Mouse (Mus musculus) bone marrow, adult 2 months (tissue): ENCODE measurements around the gene Actg1. TPM values are rescaled to one million over a fixed set of nuclear protein-coding genes. Genes with fewer than 3 reads are reported as not detected.
A peak's percentile ranks its signal among the peaks of the same experiment; 100 is the strongest.

ENCODE experiments used
- H3K27ac ChIP-seq: fragments of 200-500 bp; 2 replicates; pipeline ENCODE4 v1.5.1; 2012; ENCODE audit warnings: low read depth, mild to moderate bottlenecking, control low read depth, inconsistent platforms, low read length; ENCODE audit not compliant: control insufficient read depth, poor library complexity, insufficient read depth
- H3K4me1 ChIP-seq: fragments of 200-500 bp; 2 replicates; pipeline ENCODE4 v1.6.1; 2011; ENCODE audit warnings: low read length; ENCODE audit not compliant: control insufficient read depth, insufficient read depth
- H3K4me3 ChIP-seq: fragments of 200-500 bp; replicated peaks from 2 replicates; pipeline ENCODE3; 2011; ENCODE audit warnings: mild to moderate bottlenecking, low read depth, low read length, control low read depth; ENCODE audit not compliant: control insufficient read depth
- CTCF ChIP-seq: fragments of 200-500 bp; IDR thresholded peaks from 2 replicates; pipeline ENCODE4 v1.5.1; 2011; ENCODE audit warnings: low read length, control low read depth; ENCODE audit not compliant: control insufficient read depth, insufficient read depth
- POLR2A ChIP-seq: fragments of 200-500 bp; IDR thresholded peaks from 2 replicates; pipeline ENCODE4 v1.6.1; 2011; ENCODE audit warnings: low read depth, mild to moderate bottlenecking, control low read depth, low read length, borderline replicate concordance; ENCODE audit not compliant: control insufficient read depth
- WGBS: fragments of 180-500 bp; shearing (Covaris S2); methylation state at CpG from one replicate; pipeline ENCODE4 v1.1.7; 2018; 5-methylcytosine and 5-hydroxymethylcytosine counted together
- polyA plus RNA-seq: library from polyadenylated mRNA; stranded (reverse); fragments of >200 nt; gene quantifications from 2 replicates; pipeline ENCODE4 v1.2.4, GENCODE M21; 2011; ENCODE audit warnings: low replicate concordance; ENCODE audit not compliant: missing spikeins, insufficient read depth, insufficient read length

Gene Actg1
- polyA plus RNA-seq, 1 experiment: 760 TPM

- peak; percentile 83 for TF ChIP-seq CTCF
- TF ChIP-seq POLR2A: peak; percentile 24; the same call in 1 of the 2 replicates
- H3K4me1 ChIP-seq: no peaks in the 10 kb centered on the region; the same call in 1 of the 2 replicates
- no peak overlapping the region for H3K4me3 ChIP-seq
- 48% methylated on average over 8 of the region's 8 CpGs for WGBS
- no peak overlapping the region for H3K27ac ChIP-seq
Observed at GRCm38 (mm10) chr11:120369656-120370055, 21.3 kb upstream of the Actg1 start.

GRCm38 (mm10) chr11:120366443-120367027, 18.2 kb upstream of the Actg1 start:
- no peaks in the 10 kb centered on the region; the same call in 1 of the 2 replicates for H3K4me1 ChIP-seq

GRCm38 (mm10) chr11:120362891-120363290, 14.5 kb upstream of the Actg1 start:
- H3K4me3 ChIP-seq: no peak overlapping the region
- H3K4me1 ChIP-seq: no peaks in the 10 kb centered on the region; the same call in 1 of the 2 replicates
- WGBS: 77% methylated on average over 6 of the region's 6 CpGs
- TF ChIP-seq POLR2A (no peak), CTCF (no peak)
- no peak overlapping the region for H3K27ac ChIP-seq

More at GRCm38 (mm10) chr11:120366443-120367027, 18.2 kb upstream of the Actg1 start:
- H3K4me3 ChIP-seq: no peak overlapping the region
- WGBS: 44% methylated on average over 7 of the region's 7 CpGs
- no peak overlapping the region for H3K27ac ChIP-seq
- TF ChIP-seq POLR2A: no peak
- no peak for TF ChIP-seq CTCF

- no peak for TF ChIP-seq POLR2A
- TF ChIP-seq CTCF: no peak
- Histone ChIP-seq H3K4me3 (no peak within 1 kb of the TSS), H3K4me1 (no peaks in the 10 kb centered on the region; the same call in 1 of the 2 replicates), H3K27ac (no peak within 1 kb of the TSS)
- WGBS: 92% methylated on average over 10 of the region's 10 CpGs
Observed at GRCm38 (mm10) chr11:120361295-120361694, 13.0 kb upstream of the Actg1 start, which contains the start of gene Fscn2. Gene Fscn2 (plus strand): TSS chr11:120361534.

GRCm38 (mm10) chr11:120360755-120361154, 12.4 kb upstream of the Actg1 start:
- H3K4me1 ChIP-seq: no peaks in the 10 kb centered on the region; the same call in 1 of the 2 replicates
- no peak for TF ChIP-seq POLR2A
- TF ChIP-seq CTCF: no peak
- 87% methylated on average over 5 of the region's 5 CpGs for WGBS

GRCm38 (mm10) chr11:120360062-120360461, 11.7 kb upstream of the Actg1 start:
- no peak overlapping the region for H3K27ac ChIP-seq
- WGBS: 20% methylated on average over 8 of the region's 8 CpGs
- TF ChIP-seq CTCF: no peak
- TF ChIP-seq POLR2A: no peak
- H3K4me3 ChIP-seq: no peak overlapping the region
- H3K4me1 ChIP-seq: no peaks in the 10 kb centered on the region; the same call in 1 of the 2 replicates

More at GRCm38 (mm10) chr11:120360755-120361154, 12.4 kb upstream of the Actg1 start:
- Histone ChIP-seq H3K4me3 (no peak overlapping the region), H3K27ac (no peak overlapping the region)

- H3K4me3 ChIP-seq: no peak overlapping the region
- TF ChIP-seq POLR2A (no peak), CTCF (no peak)
Observed at GRCm38 (mm10) chr11:120359391-120359790, 11.0 kb upstream of the Actg1 start.

GRCm38 (mm10) chr11:120357791-120358401, 9.6 kb upstream of the Actg1 start:
- 15% methylated on average over 10 of the region's 10 CpGs for WGBS
- TF ChIP-seq CTCF (0 out of 2 replicates have a peak, but pooled peaks have one; percentile 0), POLR2A (no peak)
- Histone ChIP-seq H3K27ac (peak overlapping the region; percentile 26), H3K4me1 (peaks cover 5% of the 10 kb centered on the region; the same call in 1 of the 2 replicates), H3K4me3 (no peak overlapping the region)

More at GRCm38 (mm10) chr11:120359391-120359790, 11.0 kb upstream of the Actg1 start:
- WGBS: 88% methylated on average over 6 of the region's 6 CpGs
- H3K27ac ChIP-seq: no peak overlapping the region
- peaks cover 3% of the 10 kb centered on the region; the same call in 1 of the 2 replicates for H3K4me1 ChIP-seq
